Mouse (Mus musculus): ENCODE measurements around the gene Methig1. TPM values are rescaled to one million over a fixed set of nuclear protein-coding genes. Genes with fewer than 3 reads are reported as not detected.

Methig1 gene
- polyA plus RNA-seq, 1 experiment = not detected

- H3K27ac ChIP-seq (ENCODE audit: insufficient read depth, low read length) = peak overlapping the region; percentile 38; the same call in 1 of the 2 replicates
These were observed 70.2 kb downstream of the Methig1 start for GRCm38 (mm10) chr15:100422899-100423860.

GRCm38 (mm10) chr15:100423916-100424315, 71.0 kb downstream of the Methig1 start:
- peak overlapping the region; percentile 50 for H3K4me3 ChIP-seq (ENCODE audit: insufficient read depth, low read length)
- TF ChIP-seq POLR2A (IDR thresholded peaks at IDR 0.05; ENCODE audit: low read depth, low read length) (no peak), CTCF (IDR thresholded peaks at IDR 0.05; ENCODE audit: borderline replicate concordance, insufficient read depth, low read length) (no peak)
- H3K27ac ChIP-seq (ENCODE audit: insufficient read depth, low read length) = no peak overlapping the region
- peaks cover 17% of the 10 kb centered on the region for H3K4me1 ChIP-seq (ENCODE audit: control insufficient read depth, insufficient read depth, low read length)

More at GRCm38 (mm10) chr15:100422899-100423860, 70.2 kb downstream of the Methig1 start:
- Histone ChIP-seq H3K4me3 (ENCODE audit: insufficient read depth, low read length) (peak overlapping the region; percentile 93), H3K4me1 (ENCODE audit: control insufficient read depth, insufficient read depth, low read length) (peaks cover 17% of the 10 kb centered on the region)
- TF ChIP-seq POLR2A (IDR thresholded peaks at IDR 0.05; ENCODE audit: low read depth, low read length) (peak; percentile 85), CTCF (IDR thresholded peaks at IDR 0.05; ENCODE audit: borderline replicate concordance, insufficient read depth, low read length) (no peak)

GRCm38 (mm10) chr15:100424396-100425122, 71.6 kb downstream of the Methig1 start, which contains the start of gene Slc11a2:
Gene Slc11a2, minus strand, starts transcription at chr15:100425072.
- TF ChIP-seq CTCF (IDR thresholded peaks at IDR 0.05; ENCODE audit: borderline replicate concordance, insufficient read depth, low read length) (no peak), POLR2A (IDR thresholded peaks at IDR 0.05; ENCODE audit: low read depth, low read length) (no peak)
- peak within 1 kb of the TSS; percentile 50 for H3K4me3 ChIP-seq (ENCODE audit: insufficient read depth, low read length)
- no peak within 1 kb of the TSS for H3K27ac ChIP-seq (ENCODE audit: insufficient read depth, low read length)
- peaks cover 12% of the 10 kb centered on the region for H3K4me1 ChIP-seq (ENCODE audit: control insufficient read depth, insufficient read depth, low read length)

- no peaks in the 10 kb centered on the region for H3K4me1 ChIP-seq (ENCODE audit: control insufficient read depth, insufficient read depth, low read length)
- no peak overlapping the region for H3K4me3 ChIP-seq (ENCODE audit: insufficient read depth, low read length)
- no peak overlapping the region for H3K27ac ChIP-seq (ENCODE audit: insufficient read depth, low read length)
- TF ChIP-seq POLR2A (IDR thresholded peaks at IDR 0.05; ENCODE audit: low read depth, low read length) (no peak), CTCF (IDR thresholded peaks at IDR 0.05; ENCODE audit: borderline replicate concordance, insufficient read depth, low read length) (no peak)
These were observed 75.5 kb downstream of the Methig1 start for GRCm38 (mm10) chr15:100428296-100428905.

- Histone ChIP-seq H3K4me3 (ENCODE audit: insufficient read depth, low read length) (no peak overlapping the region), H3K4me1 (ENCODE audit: control insufficient read depth, insufficient read depth, low read length) (no peaks in the 10 kb centered on the region), H3K27ac (ENCODE audit: insufficient read depth, low read length) (no peak overlapping the region)
- TF ChIP-seq CTCF (IDR thresholded peaks at IDR 0.05; ENCODE audit: borderline replicate concordance, insufficient read depth, low read length) (no peak), POLR2A (IDR thresholded peaks at IDR 0.05; ENCODE audit: low read depth, low read length) (no peak)
These were observed 77.1 kb downstream of the Methig1 start for GRCm38 (mm10) chr15:100429959-100430565.

GRCm38 (mm10) chr15:100433234-100433633, 80.3 kb downstream of the Methig1 start:
- no peak overlapping the region for H3K27ac ChIP-seq (ENCODE audit: insufficient read depth, low read length)
- no peaks in the 10 kb centered on the region for H3K4me1 ChIP-seq (ENCODE audit: control insufficient read depth, insufficient read depth, low read length)
- no peak for TF ChIP-seq POLR2A (IDR thresholded peaks at IDR 0.05; ENCODE audit: low read depth, low read length)
- no peak for TF ChIP-seq CTCF (IDR thresholded peaks at IDR 0.05; ENCODE audit: borderline replicate concordance, insufficient read depth, low read length)
- H3K4me3 ChIP-seq (ENCODE audit: insufficient read depth, low read length) = no peak overlapping the region

Other genes with a start within 250 kb of the Methig1 start
- 62.5 and 68.0 TPM in 2 replicates for gene Atf1, start 125.3 kb upstream of the Methig1 start, polyA plus RNA-seq (2011; ENCODE audit: insufficient read length, low read depth, missing spikeins)
- not detected in 2 replicates for gene Tmprss12, start 72.3 kb upstream of the Methig1 start, polyA plus RNA-seq (2011; ENCODE audit: insufficient read length, low read depth, missing spikeins)
- gene Mettl7a1, start 49.0 kb upstream of the Methig1 start, polyA plus RNA-seq (2011; ENCODE audit: insufficient read length, low read depth, missing spikeins) = 9.7 and 13.4 TPM in 2 replicates
- not detected in 2 replicates for gene Mettl7a3, start 18.2 kb upstream of the Methig1 start, polyA plus RNA-seq (2011; ENCODE audit: insufficient read length, low read depth, missing spikeins)
- gene Mettl7a2, start 51 bp downstream of the Methig1 start, polyA plus RNA-seq (2011; ENCODE audit: insufficient read length, low read depth, missing spikeins) = not detected in 2 replicates
- not detected in 2 replicates for gene Higd1c, start 11.4 kb downstream of the Methig1 start, polyA plus RNA-seq (2011; ENCODE audit: insufficient read length, low read depth, missing spikeins)
- gene Gm5475, start 69.0 kb downstream of the Methig1 start, polyA plus RNA-seq (2011; ENCODE audit: insufficient read length, low read depth, missing spikeins) = not detected in 2 replicates
- gene Slc11a2, start 71.9 kb downstream of the Methig1 start, polyA plus RNA-seq (2011; ENCODE audit: insufficient read length, low read depth, missing spikeins) = 40.3 and 48.5 TPM in 2 replicates
- gene Letmd1, start 115.9 kb downstream of the Methig1 start, polyA plus RNA-seq (2011; ENCODE audit: insufficient read length, low read depth, missing spikeins) = 22.6 and 27.4 TPM in 2 replicates
- gene Csrnp2, start 142.3 kb downstream of the Methig1 start, polyA plus RNA-seq (2011; ENCODE audit: insufficient read length, low read depth, missing spikeins) = 9.3 and 10.8 TPM in 2 replicates
- gene Tfcp2, start 198.9 kb downstream of the Methig1 start, polyA plus RNA-seq (2011; ENCODE audit: insufficient read length, low read depth, missing spikeins) = 15.6 and 20.3 TPM in 2 replicates
- gene Pou6f1, start 246.8 kb downstream of the Methig1 start, polyA plus RNA-seq (2011; ENCODE audit: insufficient read length, low read depth, missing spikeins) = 12.8 and 16.9 TPM in 2 replicates